Mouse (Mus musculus) neutrophil, adult 5-6 weeks (primary cell): ENCODE results near the gene Fndc1. TPM values are rescaled to one million over a fixed set of nuclear protein-coding genes. Genes with fewer than 3 reads are reported as not detected.

Experiments
- ATAC-seq: fragments of 151-379, 151-347 bp; 2 replicates; pipeline ENCODE4 v1.8.0; 2017; ENCODE audit warnings: mild to moderate bottlenecking, moderate TSS enrichment; ENCODE audit not compliant: insufficient number of reproducible peaks, poor library complexity, low FRiP score, severe bottlenecking; ENCODE audit errors: extremely low read depth
- total RNA-seq: library from RNA; stranded (forward); fragments of 200-1000 nt; gene quantifications from 2 replicates; pipeline ENCODE4 v1.2.3, GENCODE M21; 2017

Fndc1 gene
- total RNA-seq, 1 experiment from 2014 or later: not detected

GRCm38 (mm10) chr17:7825416-7825815 is 1.7 kb downstream of the Fndc1 start:
- ATAC-seq: no peak

- no peak for ATAC-seq
Observed at GRCm38 (mm10) chr17:7821553-7822186, 5.4 kb downstream of the Fndc1 start.

GRCm38 (mm10) chr17:7820176-7820575 is 6.9 kb downstream of the Fndc1 start:
- no peak for ATAC-seq

GRCm38 (mm10) chr17:7816602-7817001 is 10.5 kb downstream of the Fndc1 start:
- ATAC-seq: no peak

GRCm38 (mm10) chr17:7814433-7814832 is 12.7 kb downstream of the Fndc1 start:
- no peak for ATAC-seq

- ATAC-seq: no peak
Observed at GRCm38 (mm10) chr17:7808043-7808442, 19.1 kb downstream of the Fndc1 start.

- no peak for ATAC-seq
Observed at GRCm38 (mm10) chr17:7805105-7805504, 22.0 kb downstream of the Fndc1 start.

- no peak for ATAC-seq
Observed at GRCm38 (mm10) chr17:7802483-7802882, 24.6 kb downstream of the Fndc1 start.

- no peak for ATAC-seq
Observed at GRCm38 (mm10) chr17:7799894-7800293, 27.2 kb downstream of the Fndc1 start.

GRCm38 (mm10) chr17:7795584-7795983 is 31.5 kb downstream of the Fndc1 start:
- no peak for ATAC-seq

GRCm38 (mm10) chr17:7795168-7795567 is 31.9 kb downstream of the Fndc1 start:
- no peak for ATAC-seq

- ATAC-seq: no peak
Observed at GRCm38 (mm10) chr17:7794093-7794492, 33.0 kb downstream of the Fndc1 start.

- ATAC-seq: no peak
Observed at GRCm38 (mm10) chr17:7790512-7790911, 36.6 kb downstream of the Fndc1 start.

- no peak for ATAC-seq
Observed at GRCm38 (mm10) chr17:7774101-7774500, 53.0 kb downstream of the Fndc1 start.

GRCm38 (mm10) chr17:7759786-7760185 is 67.3 kb downstream of the Fndc1 start:
- ATAC-seq: no peak

- ATAC-seq: no peak
Observed at GRCm38 (mm10) chr17:7755001-7755400, 72.1 kb downstream of the Fndc1 start.

- ATAC-seq: no peak
Observed at GRCm38 (mm10) chr17:7753383-7753782, 73.7 kb downstream of the Fndc1 start.

- no peak for ATAC-seq
Observed at GRCm38 (mm10) chr17:7749051-7749815, 77.9 kb downstream of the Fndc1 start.

- no peak for ATAC-seq
Observed at GRCm38 (mm10) chr17:7746841-7747240, 80.3 kb downstream of the Fndc1 start.

GRCm38 (mm10) chr17:7744976-7745375 is 82.1 kb downstream of the Fndc1 start:
- ATAC-seq: no peak
